Mouse (Mus musculus): ENCODE results near the gene Spata22.
"Not testable (repeated sequence)": the region's sequence is repeated elsewhere in the genome, so short reads cannot be mapped to it uniquely, and the experiment has no call there.

The Spata22 gene

DNA sequence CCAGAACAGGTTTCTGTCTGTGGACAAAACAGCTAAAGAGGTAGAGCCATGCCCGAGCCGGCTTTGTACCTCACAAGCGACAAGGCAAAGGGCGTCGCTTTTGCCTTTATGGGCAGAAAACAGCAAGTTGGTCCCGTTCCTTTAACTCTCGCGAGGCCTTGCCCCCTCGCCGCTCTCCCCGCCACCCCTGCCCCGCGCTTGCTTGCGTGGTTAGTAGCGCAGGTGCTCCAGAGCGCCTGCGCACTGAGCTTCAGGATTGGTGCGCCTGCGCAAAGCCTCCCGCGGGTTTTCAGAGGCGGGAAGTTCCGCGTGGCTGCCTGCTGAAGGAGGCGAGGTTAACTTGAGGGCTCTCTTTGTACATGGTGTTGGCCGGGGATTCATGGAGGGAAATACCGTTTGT lies at the start of gene Spata22, which contains the start of the genes Aspa and Gm49340:
Spata22 (plus strand) TSS at position 300 of the 400 bp plus-strand sequence.
Aspa (minus strand) TSS at position 155 of the 400 bp plus-strand sequence.
Gm49340 (plus strand) TSS at position 300 of the 400 bp plus-strand sequence.
- DNase-seq (ENCODE audit: low read depth, low spot score), result no peak

DNA sequence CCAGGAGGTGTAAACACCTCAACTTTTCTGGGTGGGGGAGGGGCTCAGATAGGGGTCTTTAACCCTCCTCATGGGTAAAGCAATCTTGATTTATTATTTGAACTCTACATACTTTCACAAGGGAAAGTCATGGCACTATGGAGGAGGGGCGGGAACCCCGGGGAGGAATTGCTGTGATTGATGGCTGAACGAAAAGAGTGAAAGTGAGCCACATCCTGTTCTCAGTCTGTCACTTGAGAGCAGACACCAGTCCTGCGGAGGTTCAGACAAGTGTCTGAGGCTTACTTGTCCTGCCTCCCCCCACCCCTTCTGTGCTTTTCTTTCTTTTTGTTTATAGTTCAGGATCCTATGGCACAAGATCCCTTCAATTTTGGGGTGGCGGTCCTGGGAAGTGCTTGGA lies 48.8 kb upstream of the Spata22 start:
- DNase-seq (ENCODE audit: low read depth, low spot score), result no peak

DNA sequence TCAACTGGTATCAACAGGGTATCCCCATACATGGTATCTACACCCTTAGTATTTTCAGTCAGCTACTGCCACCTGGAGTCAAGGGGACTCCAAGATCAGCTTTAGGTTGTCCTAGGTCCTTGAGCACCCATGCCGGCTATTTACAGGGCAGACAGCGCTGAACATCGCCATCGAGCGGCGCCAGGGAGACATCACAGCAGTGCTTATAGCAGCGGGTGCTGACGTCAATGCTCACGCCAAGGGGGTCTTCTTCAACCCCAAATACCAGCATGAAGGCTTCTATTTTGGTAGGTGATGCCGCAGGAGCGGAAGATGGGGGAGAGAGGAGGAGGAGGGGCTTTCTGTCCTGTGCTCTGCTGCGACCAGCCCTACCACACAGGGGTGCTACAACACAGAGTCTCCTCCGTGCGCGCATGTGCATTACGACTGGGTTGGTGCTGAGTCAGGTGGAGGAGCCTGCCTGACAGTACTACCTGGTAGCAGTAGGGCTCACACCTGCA lies 48.0 kb upstream of the Spata22 start:
- DNase-seq (ENCODE audit: low read depth, low spot score), result peak; percentile 29

DNA sequence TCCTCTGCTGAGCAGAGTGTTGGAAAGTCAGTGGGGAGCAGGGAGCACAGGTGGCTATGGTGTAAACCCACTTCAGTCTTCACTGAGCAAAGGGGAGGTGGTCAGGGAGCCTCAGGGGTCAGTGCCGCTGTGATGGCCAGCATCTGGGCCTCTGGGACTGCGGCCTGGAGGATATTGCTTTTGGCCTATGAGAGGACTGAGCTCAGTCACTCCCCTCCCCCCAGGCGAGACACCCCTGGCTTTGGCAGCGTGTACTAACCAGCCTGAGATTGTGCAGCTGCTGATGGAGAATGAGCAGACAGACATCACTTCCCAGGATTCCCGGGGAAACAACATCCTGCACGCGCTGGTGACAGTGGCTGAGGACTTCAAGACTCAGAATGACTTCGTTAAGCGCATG lies 46.2 kb upstream of the Spata22 start:
- no peak for DNase-seq (ENCODE audit: low read depth, low spot score)

DNA sequence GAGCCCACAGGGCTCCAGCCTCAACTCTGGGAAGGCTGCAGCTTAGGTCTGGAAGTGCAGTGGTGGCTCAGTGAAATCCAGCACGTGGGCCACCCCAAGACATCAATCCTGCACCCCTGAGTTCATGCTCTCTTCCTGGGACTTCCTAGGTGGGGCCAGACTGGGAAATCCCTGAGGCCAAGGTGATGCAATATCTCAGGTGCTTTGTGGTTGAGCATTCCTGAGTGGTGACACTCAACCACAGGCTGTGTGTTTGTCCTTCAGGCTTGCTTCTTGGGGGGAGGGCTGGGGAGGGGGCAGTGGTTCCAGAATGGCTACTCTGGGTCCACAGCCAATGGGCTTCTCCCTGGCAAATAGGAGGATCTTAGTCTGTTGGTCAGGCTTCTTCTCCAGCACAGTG lies 45.6 kb upstream of the Spata22 start:
- DNase-seq (ENCODE audit: low read depth, low spot score), result no peak

DNA sequence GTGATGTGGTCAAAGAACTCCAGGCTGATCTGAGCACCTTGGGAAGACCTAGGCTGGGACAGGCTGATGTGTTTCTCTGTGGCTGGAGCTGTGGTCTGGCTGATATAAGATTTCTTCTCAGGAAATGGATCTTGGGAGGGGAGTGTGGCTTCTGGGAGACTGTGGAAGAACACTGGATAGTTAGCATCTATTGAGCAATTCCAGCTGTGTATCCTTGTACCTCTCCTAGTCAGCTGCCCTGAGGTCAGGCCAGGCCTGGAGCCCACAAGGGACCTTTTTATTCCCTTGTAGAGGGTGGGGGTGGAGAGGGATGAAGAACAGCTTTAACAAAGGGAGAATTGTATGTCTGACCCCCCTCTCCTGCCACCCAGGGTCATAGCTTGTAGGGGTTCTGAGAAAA lies 45.2 kb upstream of the Spata22 start:
- DNase-seq (ENCODE audit: low read depth, low spot score), result no peak

DNA sequence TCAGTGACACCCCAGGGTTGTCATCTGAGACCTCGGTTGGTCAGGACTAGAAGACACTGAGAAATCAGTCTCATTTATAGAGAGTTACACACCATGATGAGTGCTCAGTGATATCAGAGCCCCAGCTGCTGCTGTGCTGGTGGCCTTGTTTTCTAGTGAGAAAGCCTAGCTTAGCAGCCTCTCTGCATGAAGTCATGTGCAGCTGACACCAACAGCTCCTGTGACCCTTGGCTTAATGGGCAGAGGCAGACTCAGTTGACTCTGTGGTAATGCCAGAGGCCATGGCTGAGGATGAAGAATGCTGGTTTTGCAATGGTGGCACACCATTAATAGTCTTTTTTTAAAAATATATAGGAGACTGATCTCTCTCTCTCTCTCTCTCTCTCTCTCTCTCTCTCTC lies 39.9 kb upstream of the Spata22 start:
- no peak for DNase-seq (ENCODE audit: low read depth, low spot score)

DNA sequence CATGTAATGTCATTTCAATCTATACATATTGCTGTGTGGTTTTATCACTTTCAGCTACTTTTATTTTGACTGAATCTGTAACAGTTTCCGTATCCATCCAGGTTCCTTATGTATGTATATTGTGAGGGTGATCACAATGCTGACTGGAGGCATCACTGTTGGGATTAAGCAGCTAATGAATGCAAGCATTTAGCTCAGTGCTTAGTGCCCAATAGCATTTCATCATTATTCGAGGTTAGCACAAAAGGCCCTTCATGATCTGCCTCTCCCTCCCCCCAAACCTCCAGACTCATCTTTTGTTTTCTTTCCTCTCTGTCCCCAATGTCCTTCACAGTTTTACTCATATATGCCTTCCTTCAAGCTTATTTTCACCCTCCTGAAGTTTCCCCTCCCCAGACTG lies 26.4 kb upstream of the Spata22 start:
- DNase-seq (ENCODE audit: low read depth, low spot score), result no peak

DNA sequence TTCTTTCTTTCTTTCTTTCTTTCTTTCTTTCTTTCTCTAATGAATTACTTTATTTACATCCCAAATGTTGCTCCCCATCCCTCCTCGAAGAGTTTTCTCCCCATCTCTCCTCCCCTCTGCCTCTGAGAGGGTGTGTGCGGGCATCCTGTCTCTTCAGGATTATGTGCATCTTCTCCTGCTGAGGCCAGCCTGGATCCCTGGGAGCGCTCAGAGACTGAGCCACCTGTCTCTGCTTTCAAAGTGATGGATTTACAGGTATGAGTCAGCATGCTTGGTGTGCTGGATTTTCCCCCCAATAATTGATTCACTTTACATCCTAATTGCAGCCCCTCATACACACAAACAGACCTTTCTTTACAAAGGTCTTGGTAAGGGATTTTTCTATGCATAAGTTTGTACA lies 13.6 kb upstream of the Spata22 start:
- DNase-seq (ENCODE audit: low read depth, low spot score), result no peak

DNA sequence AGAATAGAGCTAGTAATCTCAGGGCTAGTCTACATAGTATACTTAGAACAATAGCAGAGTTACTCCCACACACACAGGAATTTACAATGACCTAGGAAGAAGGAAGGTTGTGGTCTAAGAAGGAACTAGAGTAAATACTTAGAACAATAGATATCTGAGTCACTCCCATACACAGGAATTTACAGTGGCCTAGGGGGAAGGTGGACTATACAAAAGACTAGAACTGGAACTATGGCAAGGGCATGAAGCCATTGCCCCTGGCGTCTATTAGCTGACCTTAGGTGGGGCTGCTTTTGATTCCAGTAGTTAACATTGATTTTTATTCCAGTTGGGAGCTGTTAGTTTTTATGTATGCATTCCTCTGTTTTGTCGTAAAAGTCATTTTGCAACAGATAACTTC lies 11.0 kb upstream of the Spata22 start:
- DNase-seq (ENCODE audit: low read depth, low spot score), result not testable (repeated sequence)

DNA sequence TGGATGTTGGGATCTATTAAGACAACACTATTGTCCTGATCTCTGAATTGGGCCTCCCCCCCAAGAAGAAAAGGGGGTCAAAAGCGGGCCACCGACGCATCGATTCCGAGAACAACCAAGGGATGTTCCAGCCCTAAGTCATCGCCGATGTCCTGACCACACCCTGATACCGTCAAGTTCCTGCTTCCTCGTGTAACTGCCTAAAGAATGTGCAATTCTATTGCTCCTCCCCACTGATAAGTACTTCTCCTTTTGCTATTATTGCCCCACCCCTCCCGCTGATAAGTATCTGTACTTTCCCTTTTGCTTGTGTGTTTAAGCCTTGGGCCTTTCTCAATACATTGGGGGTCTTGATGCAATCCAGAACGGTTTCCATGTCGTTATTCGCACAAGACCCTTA lies 8.5 kb upstream of the Spata22 start:
- not testable (repeated sequence) for DNase-seq (ENCODE audit: low read depth, low spot score)

DNA sequence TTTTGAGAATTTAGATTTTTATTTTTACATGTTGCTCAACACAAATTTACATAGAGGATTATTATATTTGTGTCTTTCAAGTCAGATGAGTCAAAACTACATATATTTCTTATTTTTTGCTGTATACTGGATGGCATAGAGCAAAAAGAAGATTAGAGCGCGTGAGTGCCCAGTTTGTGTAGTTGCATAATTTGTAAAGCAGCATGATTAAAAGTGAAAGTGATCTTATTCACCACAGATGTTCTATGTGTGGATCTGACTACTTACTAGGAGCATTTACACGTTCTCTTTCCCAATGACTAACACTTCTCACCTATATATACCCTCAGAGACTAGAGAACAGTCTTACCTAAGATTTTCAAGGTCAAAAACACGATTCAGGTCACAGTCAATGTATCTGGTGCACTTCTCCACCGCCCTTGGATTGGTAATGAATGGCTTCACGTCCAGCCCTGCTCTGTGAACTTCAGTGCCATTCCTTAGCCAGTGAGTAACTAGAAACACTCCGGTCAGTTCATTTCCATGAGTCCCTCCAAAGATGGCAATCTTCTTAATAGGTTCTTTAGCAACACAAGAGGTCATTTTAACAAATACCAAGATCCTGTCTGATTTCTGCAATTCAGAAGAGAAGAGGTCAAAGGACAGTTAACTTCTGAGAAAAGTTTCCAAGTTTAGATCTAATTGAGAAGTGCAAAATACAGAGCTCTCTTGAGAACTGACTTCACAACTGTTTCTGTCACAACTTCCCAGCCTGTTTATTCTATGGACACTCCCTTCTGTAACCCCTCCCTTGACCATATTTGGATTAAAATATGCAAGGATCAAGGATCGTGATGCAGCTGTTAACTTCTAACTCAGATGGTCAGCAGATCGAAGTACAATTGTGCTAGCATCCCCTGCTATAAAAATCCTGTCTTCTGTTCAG lies 5.4 kb upstream of the Spata22 start:
- no peak for DNase-seq (ENCODE audit: low read depth, low spot score)

DNA sequence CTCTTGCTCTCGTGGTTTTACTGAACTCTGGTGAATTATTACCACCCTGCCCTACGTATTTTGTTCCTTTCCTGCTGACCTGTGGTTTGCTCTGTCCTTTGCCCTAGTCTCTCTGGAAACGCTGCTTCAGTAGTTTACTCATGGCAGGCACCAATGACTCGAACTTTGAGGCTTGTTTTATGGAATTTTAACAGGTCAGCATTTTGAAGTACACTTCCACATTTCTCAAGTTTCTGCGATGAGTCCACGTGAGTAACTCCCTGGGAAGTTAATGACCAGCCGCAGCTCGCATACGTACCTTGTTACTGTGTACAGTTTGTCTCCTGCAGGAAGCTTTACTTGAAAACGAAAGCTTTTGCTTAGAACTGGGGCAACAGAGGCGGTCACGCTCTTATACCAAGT lies 3.1 kb upstream of the Spata22 start:
- no peak for DNase-seq (ENCODE audit: low read depth, low spot score)

DNA sequence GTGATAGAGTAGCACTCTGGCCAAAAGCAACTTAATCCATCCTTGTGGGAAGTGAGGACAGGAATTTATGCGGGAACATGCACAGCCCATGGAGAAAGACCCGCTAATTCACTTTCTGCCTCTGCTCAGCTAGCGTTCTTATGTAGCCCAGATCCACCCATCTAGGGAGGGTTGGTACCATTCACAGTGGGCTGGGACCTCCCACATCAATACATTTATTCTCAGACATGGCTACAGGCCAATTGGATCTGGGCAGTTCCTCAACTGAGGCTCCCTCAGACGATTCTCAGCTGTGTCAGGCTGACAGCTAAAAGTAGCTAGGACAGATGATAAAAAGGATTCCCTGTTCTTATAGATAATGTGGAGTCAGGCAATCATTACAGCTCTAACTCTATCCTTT lies 2.2 kb upstream of the Spata22 start:
- no peak for DNase-seq (ENCODE audit: low read depth, low spot score)

DNA sequence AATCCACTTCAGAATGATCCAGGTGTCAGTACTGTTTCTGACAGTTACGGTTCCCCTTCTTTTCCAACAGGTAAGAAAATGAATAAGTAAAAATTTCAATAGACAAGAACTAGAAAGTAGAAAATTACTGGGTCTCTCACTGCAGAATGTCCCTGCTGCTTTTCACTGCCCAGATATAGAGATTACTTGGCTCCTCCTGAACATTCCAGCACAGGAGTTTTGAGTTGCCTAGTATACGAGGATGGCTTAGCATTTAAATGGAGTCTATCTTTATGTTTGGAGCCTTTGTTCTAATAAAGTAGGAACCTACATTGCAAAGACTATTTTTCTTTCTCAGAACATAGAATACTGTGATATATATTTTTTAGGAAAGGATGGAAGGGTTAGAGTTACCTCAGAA lies 3.8 kb downstream of the Spata22 start:
- no peak for DNase-seq (ENCODE audit: low read depth, low spot score)

DNA sequence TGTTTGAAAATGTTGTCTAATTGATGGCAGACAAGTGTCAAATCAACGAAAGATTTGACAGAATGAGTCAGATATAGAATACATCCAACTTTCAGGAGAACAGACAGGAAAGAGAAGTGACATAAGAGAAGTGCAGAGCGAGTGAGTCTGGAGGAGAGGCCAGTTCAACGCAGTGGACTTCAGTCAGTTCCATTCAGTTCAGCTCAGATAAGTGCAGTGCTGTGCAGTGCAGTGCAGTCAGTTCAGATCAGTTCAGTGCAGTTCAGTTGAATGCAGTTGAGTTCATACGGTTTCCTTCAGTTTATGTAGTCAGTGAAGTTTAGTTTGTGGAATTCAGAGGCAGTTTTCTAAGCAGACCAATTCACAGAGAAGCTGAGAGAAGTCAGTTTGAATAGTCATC lies 7.4 kb downstream of the Spata22 start:
- DNase-seq (ENCODE audit: low read depth, low spot score), result no peak

DNA sequence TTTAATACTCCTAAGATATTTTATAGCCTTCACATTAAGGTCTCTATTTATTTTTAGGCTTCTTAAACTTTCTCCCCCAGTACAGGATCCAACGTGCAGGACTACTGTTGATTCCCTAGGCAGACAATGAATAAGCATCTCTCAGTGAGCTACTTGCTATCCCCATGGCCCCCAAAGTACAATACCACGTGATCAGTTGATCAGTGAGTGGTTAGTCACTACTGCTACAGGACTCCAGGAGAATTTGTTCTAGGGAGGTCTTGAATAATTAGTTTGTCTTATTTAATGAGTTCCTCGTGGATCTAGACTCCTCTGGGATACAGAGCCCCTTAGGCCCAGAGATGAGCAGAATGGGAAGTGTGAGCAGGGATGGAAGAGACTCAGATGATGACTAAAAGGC lies 20.9 kb downstream of the Spata22 start, which contains the start of gene Olfr20:
Olfr20 (plus strand) TSS at position 301 of the 400 bp plus-strand sequence.
- no peak for DNase-seq (ENCODE audit: low read depth, low spot score)

DNA sequence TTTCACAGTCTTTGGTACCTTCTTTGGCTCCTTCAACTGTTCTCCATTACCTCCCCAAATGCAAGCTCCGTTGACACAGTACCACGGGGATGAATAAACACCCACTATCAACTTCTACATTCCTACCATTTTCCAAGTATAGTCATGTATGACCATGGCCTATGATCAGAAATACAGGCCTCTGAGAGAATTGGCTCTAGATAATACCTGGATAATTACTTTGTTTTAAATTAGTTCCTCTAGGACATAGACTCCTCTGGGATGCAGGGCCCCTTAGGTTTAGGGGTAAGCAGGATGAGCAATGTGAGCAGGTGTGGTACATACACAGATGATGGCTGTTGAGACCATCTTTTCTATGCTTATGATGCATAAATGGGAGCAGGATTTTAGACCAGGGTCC lies 41.4 kb downstream of the Spata22 start, which contains the start of gene Olfr376:
Olfr376 (plus strand) TSS at position 301 of the 400 bp plus-strand sequence.
- DNase-seq (ENCODE audit: low read depth, low spot score), result no peak

DNA sequence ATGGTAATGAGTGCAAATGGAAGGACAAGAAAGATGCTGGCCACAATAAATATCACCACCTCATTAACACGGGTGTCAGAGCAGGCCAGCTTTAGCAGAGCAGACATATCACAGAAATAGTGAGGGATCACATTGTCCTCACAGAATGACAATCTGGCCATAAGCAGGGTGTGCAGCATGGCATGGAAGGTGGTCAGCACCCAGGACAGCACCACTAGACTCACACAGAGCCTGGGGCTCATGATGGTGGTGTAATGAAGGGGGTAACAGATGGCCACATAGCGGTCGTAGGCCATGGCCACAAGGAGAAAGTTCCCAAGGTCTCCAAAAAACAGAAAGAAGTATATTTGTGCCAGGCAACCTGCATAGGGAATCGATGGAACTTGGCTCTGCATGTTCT lies 65.8 kb downstream of the Spata22 start:
- no peak for DNase-seq (ENCODE audit: low read depth, low spot score)
